1 mouse cellular context compared by ENCODE assay signal in genomic region chr19:47175472-47175871, GRCm38 (mm10).
TF ChIP-seq lines count a peak whose summit lies in the region.

No protein-coding gene starts in this region.

TF ChIP-seq in CH12.LX, 34 proteins besides CTCF, POLR2A, EP300 and RAD21 (continued from another document):
- TF ChIP-seq E2F4 (IDR thresholded peaks at IDR 0.05; ENCODE audit: insufficient replicate concordance, low read depth, low read length) (no peak), RCOR1 (conservative IDR thresholded peaks at IDR 0.05; ENCODE audit: low read depth, low read length) (no peak), TCF12 (IDR thresholded peaks at IDR 0.05; ENCODE audit: low read depth, low read length) (no peak), MAX (IDR thresholded peaks at IDR 0.05; ENCODE audit: low read length) (no peak)
